Mouse (Mus musculus) gonadal fat pad, adult 2 months (tissue): ENCODE measurements around the gene Atp1b3. TPM values are rescaled to one million over a fixed set of nuclear protein-coding genes. Genes with fewer than 3 reads are reported as not detected.
A peak's percentile ranks its signal among the peaks of the same experiment; 100 is the strongest.
"Not testable (repeated sequence)": the region's sequence is repeated elsewhere in the genome, so short reads cannot be mapped to it uniquely, and the experiment has no call there.

Experiments
- DNase-seq: peaks from one replicate; pipeline ENCODE4 v3.0.0-alpha.2; 2012; ENCODE audit warnings: low read depth
- polyA plus RNA-seq: library from polyadenylated mRNA; depleted of rRNA; stranded (reverse); fragments of >200 nt; gene quantifications from 2 replicates; pipeline ENCODE4 v1.2.3, GENCODE M21; 2012

The Atp1b3 gene
- polyA plus RNA-seq, 1 experiment, result 61.9 TPM

GRCm38 (mm10) chr9:96365271-96365872 is 1.1 kb upstream of the Atp1b3 start:
- no peak for DNase-seq

GRCm38 (mm10) chr9:96363581-96364140 is 581 bp downstream of the Atp1b3 start:
- no peak for DNase-seq

GRCm38 (mm10) chr9:96360056-96360455 is 4.2 kb downstream of the Atp1b3 start:
- no peak for DNase-seq

- DNase-seq, result no peak
Observed at GRCm38 (mm10) chr9:96353799-96354198, 10.4 kb downstream of the Atp1b3 start.

- DNase-seq, result no peak
Observed at GRCm38 (mm10) chr9:96353121-96353769, 11.0 kb downstream of the Atp1b3 start.

GRCm38 (mm10) chr9:96351771-96352170 is 12.5 kb downstream of the Atp1b3 start:
- not testable (repeated sequence) for DNase-seq

- no peak for DNase-seq
Observed at GRCm38 (mm10) chr9:96350476-96350875, 13.8 kb downstream of the Atp1b3 start.

GRCm38 (mm10) chr9:96350010-96350409 is 14.2 kb downstream of the Atp1b3 start:
- no peak for DNase-seq

- no peak for DNase-seq
Observed at GRCm38 (mm10) chr9:96348885-96349284, 15.4 kb downstream of the Atp1b3 start.

- peak; percentile 86 for DNase-seq
Observed at GRCm38 (mm10) chr9:96345750-96346149, 18.5 kb downstream of the Atp1b3 start.

GRCm38 (mm10) chr9:96331146-96331545 is 33.1 kb downstream of the Atp1b3 start:
- no peak for DNase-seq

- DNase-seq, result no peak
Observed at GRCm38 (mm10) chr9:96328226-96328625, 36.0 kb downstream of the Atp1b3 start.

GRCm38 (mm10) chr9:96326496-96326923 is 37.7 kb downstream of the Atp1b3 start:
- DNase-seq, result peak; percentile 79

- DNase-seq, result no peak
Observed at GRCm38 (mm10) chr9:96324502-96324901, 39.7 kb downstream of the Atp1b3 start.

GRCm38 (mm10) chr9:96322411-96323152 is 41.7 kb downstream of the Atp1b3 start:
- no peak for DNase-seq

- no peak for DNase-seq
Observed at GRCm38 (mm10) chr9:96320551-96320980, 43.7 kb downstream of the Atp1b3 start.

- no peak for DNase-seq
Observed at GRCm38 (mm10) chr9:96319333-96319732, 44.9 kb downstream of the Atp1b3 start.

GRCm38 (mm10) chr9:96312074-96312473 is 52.2 kb downstream of the Atp1b3 start:
- DNase-seq, result no peak

- no peak for DNase-seq
Observed at GRCm38 (mm10) chr9:96308816-96309215, 55.4 kb downstream of the Atp1b3 start.

GRCm38 (mm10) chr9:96299324-96300008 is 64.8 kb downstream of the Atp1b3 start:
- DNase-seq, result no peak

GRCm38 (mm10) chr9:96292144-96292543 is 72.1 kb downstream of the Atp1b3 start:
- no peak for DNase-seq

GRCm38 (mm10) chr9:96284916-96285315 is 79.3 kb downstream of the Atp1b3 start:
- DNase-seq, result no peak
